ENCODE assay signal across 8 mouse cellular contexts in the genomic region with DNA sequence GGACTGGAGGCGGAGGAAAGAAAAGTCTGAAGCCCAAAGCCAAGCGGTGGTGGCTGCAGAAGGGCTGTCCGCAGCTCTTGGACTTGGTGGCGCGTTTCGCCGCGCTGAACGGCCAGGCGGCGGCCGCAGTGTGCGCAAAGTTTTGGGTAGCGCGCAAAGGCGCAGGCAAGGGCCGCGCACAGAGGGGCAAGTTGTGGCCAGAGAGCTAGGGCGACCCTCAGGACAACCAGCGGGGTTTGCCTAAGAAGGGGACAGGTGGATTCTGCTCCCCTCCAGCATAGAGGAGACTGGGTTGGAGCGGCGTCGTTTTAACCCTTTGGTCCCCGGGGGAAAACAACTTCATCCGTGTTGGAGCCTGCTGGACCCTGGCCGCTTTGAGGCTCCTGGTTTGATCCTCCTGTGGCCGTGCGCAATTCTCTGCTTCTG. TPM values are rescaled to one million over a fixed set of nuclear protein-coding genes. Genes with fewer than 3 reads are reported as not detected.
DNase-seq lines count a peak whose midpoint lies in the region; ATAC-seq and TF ChIP-seq lines count a peak whose summit lies in the region.

No protein-coding gene starts in this region.

- no peak overlapping the region for H3K27ac ChIP-seq in cerebellum, adult 2 months (ENCODE audit: insufficient read depth, low read length)
- no peak overlapping the region for H3K27ac ChIP-seq in testis, adult 2 months (ENCODE audit: control insufficient read depth, insufficient read depth, low read depth, low read length)
- H3K27ac ChIP-seq in hindbrain, embryonic 14.5 days, result peak overlapping the region; percentile 78
- H3K27ac ChIP-seq in midbrain, embryonic 10.5 days (replicated peaks), result 0 out of 2 replicates have a peak overlapping the region, but pooled peaks have one; percentile 3

- no peaks in the 10 kb centered on the region for H3K9me3 ChIP-seq in hindbrain, embryonic 14.5 days (ENCODE audit: control insufficient read depth, low read length)
- H3K9me3 ChIP-seq in midbrain, embryonic 10.5 days (replicated peaks), result no peaks in the 10 kb centered on the region

- ATAC-seq in hindbrain, embryonic 14.5 days (ENCODE audit: low FRiP score), result peak; percentile 49

- H3K4me2 ChIP-seq in hindbrain, embryonic 14.5 days (replicated peaks), result peak overlapping the region; percentile 71

- H3K4me3 ChIP-seq in cerebellum, adult 2 months (replicated peaks; ENCODE audit: insufficient read depth, low read depth, low read length), result peak overlapping the region; percentile 15
- 0 out of 2 replicates have a peak overlapping the region, but pooled peaks have one; percentile 12 for H3K4me3 ChIP-seq in testis, adult 2 months (ENCODE audit: control insufficient read depth, low read depth, low read length)
- peak overlapping the region; percentile 52 for H3K4me3 ChIP-seq in hindbrain, embryonic 14.5 days (replicated peaks; ENCODE audit: low read length)
- H3K4me3 ChIP-seq in midbrain, embryonic 10.5 days, result peak overlapping the region; percentile 57

- TF ChIP-seq CTCF in cerebellum, adult 2 months (IDR thresholded peaks at IDR 0.05; ENCODE audit: borderline replicate concordance, insufficient read depth, low read depth, low read length), result no peak
- no peak for TF ChIP-seq CTCF in testis, adult 2 months (IDR thresholded peaks at IDR 0.05; ENCODE audit: control insufficient read depth, insufficient read depth, insufficient replicate concordance, low read depth, low read length)

- no peak for TF ChIP-seq POLR2A in cerebellum, adult 2 months (IDR thresholded peaks at IDR 0.05; ENCODE audit: borderline replicate concordance, insufficient read depth, low read length)
- no peak for TF ChIP-seq POLR2A in testis, adult 2 months (IDR thresholded peaks at IDR 0.05; ENCODE audit: control insufficient read depth, low read depth, low read length)

- WGBS in cerebellum, adult 2 months, result under 1% methylated on average over 28 of the region's 28 CpGs
- WGBS in hindbrain, embryonic 14.5 days, result under 1% methylated on average over 28 of the region's 28 CpGs
- 0% methylated on average over 28 of the region's 28 CpGs for WGBS in midbrain, embryonic 10.5 days

- intact Hi-C loops in gastrocnemius, postnatal 36 days (cut with DNase I), result no loop called here

- H3K4me1 ChIP-seq in cerebellum, adult 2 months (ENCODE audit: control insufficient read depth, insufficient read depth, low read length), result no peaks in the 10 kb centered on the region
- H3K4me1 ChIP-seq in testis, adult 2 months (ENCODE audit: control insufficient read depth, insufficient read depth, low read length), result no peaks in the 10 kb centered on the region; the same call in 1 of the 2 replicates
- peaks cover 8% of the 10 kb centered on the region; the same call in 1 of the 2 replicates for H3K4me1 ChIP-seq in hindbrain, embryonic 14.5 days (replicated peaks; ENCODE audit: control insufficient read depth, insufficient read depth, low read length)
- peaks cover 27% of the 10 kb centered on the region for H3K4me1 ChIP-seq in midbrain, embryonic 10.5 days

- H3K36me3 ChIP-seq in testis, adult 2 months (ENCODE audit: control insufficient read depth, insufficient read depth, low read length), result no peaks in the 10 kb centered on the region
- no peaks in the 10 kb centered on the region for H3K36me3 ChIP-seq in hindbrain, embryonic 14.5 days (replicated peaks; ENCODE audit: control insufficient read depth, insufficient read depth)
- no peaks in the 10 kb centered on the region for H3K36me3 ChIP-seq in midbrain, embryonic 10.5 days

- peak overlapping the region; percentile 65 for H3K9ac ChIP-seq in hindbrain, embryonic 14.5 days

- DNase-seq in cerebellum, adult 2 months, result peak in 1 of 2 experiments; percentile 8
- DNase-seq in cerebellum, adult 11-12 months, result no peak
- DNase-seq in testis, postnatal 10 days (ENCODE audit: low spot score), result no peak
- no peak for DNase-seq in hindbrain, embryonic 14.5 days (ENCODE audit: low spot score)
- peak; percentile 56 for DNase-seq in midbrain, embryonic 10.5 days (ENCODE audit: low spot score)
- DNase-seq in urinary bladder, adult 18-20 months (ENCODE audit: low spot score in 2 of 2), result no peak
- no peak for DNase-seq in gastrocnemius, postnatal 36 days

- H3K27me3 ChIP-seq in cerebellum, adult 2 months (ENCODE audit: control insufficient read depth, insufficient read depth, low read length), result no peaks in the 10 kb centered on the region; the same call in 1 of the 2 replicates
- no peaks in the 10 kb centered on the region for H3K27me3 ChIP-seq in testis, adult 2 months (ENCODE audit: control insufficient read depth, insufficient read depth, low read length)
- peaks cover 46% of the 10 kb centered on the region for H3K27me3 ChIP-seq in hindbrain, embryonic 14.5 days (ENCODE audit: control insufficient read depth, insufficient read depth, low read length)
- peaks cover 59% of the 10 kb centered on the region for H3K27me3 ChIP-seq in midbrain, embryonic 10.5 days (ENCODE audit: low read depth, poor library complexity, severe bottlenecking)

RNA-seq across cellular contexts. Expression of gene Dab1, which starts 0.8 kb away (rescaled TPM):
- polyA plus RNA-seq in cerebellum, adult 2 months (2012; rRNA removed), result 33.3 and 35.8 TPM in 2 replicates
- 0.90 and 1.1 TPM in 2 replicates for polyA plus RNA-seq in testis, adult 2 months (2012; rRNA removed)
- polyA plus RNA-seq in hindbrain, embryonic 14.5 days (2014; fragmentation: Nextera tagmentation; extraction: Ambion mirVana), result 62.9 and 75.1 TPM in 2 replicates
- 27.0 and 36.1 TPM in 2 replicates for polyA plus RNA-seq in midbrain, embryonic 10.5 days (2016; fragmentation: Nextera tagmentation; extraction: Ambion mirVana)
- total RNA-seq in gastrocnemius, postnatal 36 days (2021), result under 1 TPM in 1 of 2 experiments, not detected in 1; 0.05 TPM

Comparison
In these comparisons a context has a peak if more than half of its experiments do, and no peak if none do; other contexts are left out.
1. H3K27ac ChIP-seq: peak in hindbrain, embryonic 14.5 days (single experiment) and midbrain, embryonic 10.5 days (single experiment); none in cerebellum, adult 2 months (single experiment) and testis, adult 2 months (single experiment).
2. RNA of gene Dab1, which starts 0.8 kb away (polyA plus RNA-seq): 62.9 to 75.1 TPM in hindbrain, embryonic 14.5 days, 33.3 to 35.8 TPM in cerebellum, adult 2 months and 27.0 to 36.1 TPM in midbrain, embryonic 10.5 days; 0.90 to 1.1 TPM in testis, adult 2 months; every median in the first group is over 10 times any median in the second.
3. Peak in every context shown above with its lines, with median percentiles within 50 percentile points of each other: H3K4me3 ChIP-seq.